Mouse (Mus musculus) lung, postnatal 0 days (tissue): ENCODE data around the gene Lysmd1.

Experiments
- CTCF ChIP-seq: IDR thresholded peaks from 2 replicates; pipeline ENCODE4 v1.5.1; 2016; ENCODE audit warnings: antibody characterized with exemption, mild to moderate bottlenecking
- EP300 ChIP-seq: IDR thresholded peaks from 2 replicates; pipeline ENCODE4 v1.6.1; 2016; ENCODE audit warnings: antibody characterized with exemption, mild to moderate bottlenecking, control low read depth

DNA sequence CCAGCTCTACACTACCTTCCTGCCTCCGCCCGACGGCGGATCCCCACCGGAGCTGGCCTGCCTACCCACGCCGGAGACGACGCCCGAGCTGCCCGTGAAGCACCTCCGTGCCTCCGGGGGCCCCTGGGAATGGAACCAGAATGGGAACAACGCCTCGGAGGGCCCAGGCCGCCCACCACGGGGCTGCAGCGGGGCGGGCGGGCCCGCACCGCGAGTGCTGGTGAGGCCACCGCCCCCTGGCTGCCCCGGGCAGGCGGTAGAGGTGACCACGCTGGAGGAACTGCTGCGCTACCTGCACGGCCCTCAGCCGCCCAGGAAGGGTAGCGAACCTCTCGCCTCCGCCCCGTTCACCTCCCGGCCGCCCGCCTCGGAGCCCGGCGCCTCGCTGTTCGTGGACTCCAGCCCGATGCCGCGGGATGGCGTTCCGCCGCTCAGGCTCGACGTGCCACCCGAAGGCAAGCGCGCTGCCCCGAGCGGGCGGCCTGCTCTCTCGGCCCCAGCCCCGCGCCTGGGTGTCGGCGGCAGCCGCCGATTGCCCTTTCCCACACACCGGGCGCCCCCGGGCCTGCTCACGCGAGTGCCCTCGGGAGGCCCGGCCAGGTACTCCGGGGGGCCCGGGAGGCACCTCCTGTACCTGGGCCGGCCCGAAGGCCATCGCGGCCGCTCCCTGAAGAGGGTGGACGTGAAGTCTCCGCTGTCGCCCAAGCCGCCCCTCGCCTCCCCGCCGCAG, 38.8 kb downstream of the Lysmd1 start:
- TF ChIP-seq CTCF (no peak), EP300 (no peak)
